Mouse (Mus musculus) hindbrain, embryonic 14.5 days (tissue): ENCODE data around the gene Ubl3. TPM values are rescaled to one million over a fixed set of nuclear protein-coding genes. Genes with fewer than 3 reads are reported as not detected.
A peak's percentile ranks its signal among the peaks of the same experiment; 100 is the strongest.

Experiments
- ATAC-seq: fragments of 200-750 bp; cut with Nextera tagmentation; 2 replicates; pipeline ENCODE4 v1.8.0; 2017; ENCODE audit warnings: moderate number of reproducible peaks, mild to moderate bottlenecking, moderate TSS enrichment, moderate library complexity; ENCODE audit not compliant: low FRiP score
- DNase-seq: peaks from one replicate; pipeline ENCODE4 v3.0.0-alpha.2; 2015; ENCODE audit warnings: low spot score
- H3K27ac ChIP-seq: fragments of 300-500 bp; sonication (generic); 2 replicates; pipeline ENCODE4 v1.5.1; 2014; ENCODE audit warnings: mild to moderate bottlenecking, moderate library complexity
- H3K27me3 ChIP-seq: fragments of 300-500 bp; sonication (generic); 2 replicates; pipeline ENCODE4 v1.6.1; 2014; ENCODE audit warnings: mild to moderate bottlenecking, low read length, mixed read lengths; ENCODE audit not compliant: control insufficient read depth, insufficient read depth
- H3K36me3 ChIP-seq: fragments of 300-500 bp; sonication (generic); replicated peaks from 2 replicates; pipeline ENCODE4 v1.6.1; 2014; ENCODE audit not compliant: control insufficient read depth, insufficient read depth
- H3K4me1 ChIP-seq: fragments of 300-500 bp; sonication (generic); replicated peaks from 2 replicates; pipeline ENCODE4 v1.6.1; 2014; ENCODE audit warnings: antibody characterized with exemption, low read length, mixed read lengths; ENCODE audit not compliant: control insufficient read depth, insufficient read depth
- H3K4me2 ChIP-seq: fragments of 300-500 bp; sonication (generic); replicated peaks from 2 replicates; pipeline ENCODE4 v1.6.1; 2014; ENCODE audit warnings: mild to moderate bottlenecking, moderate library complexity
- H3K4me3 ChIP-seq: fragments of 300-500 bp; sonication (generic); replicated peaks from 2 replicates; pipeline ENCODE4 v1.5.1; 2014; ENCODE audit warnings: mild to moderate bottlenecking, low read length
- H3K9ac ChIP-seq: fragments of 300-500 bp; sonication (generic); 2 replicates; pipeline ENCODE4 v1.6.1; 2014
- H3K9me3 ChIP-seq: fragments of 300-500 bp; sonication (generic); 2 replicates; pipeline ENCODE4 v1.6.1; 2016; ENCODE audit warnings: low read length; ENCODE audit not compliant: control insufficient read depth
- WGBS: fragments of 180-500 bp; shearing (Covaris S2); extraction: QIAGEN DNeasy Blood & Tissue Kit; methylation state at CpG from one replicate; pipeline ENCODE4 v1.1.7; 2014; 5-methylcytosine and 5-hydroxymethylcytosine counted together
- polyA plus RNA-seq: library from polyadenylated mRNA; unstranded; fragments of >200 nt; fragmentation: Nextera tagmentation; extraction: Ambion mirVana; gene quantifications from 2 replicates; pipeline ENCODE4 v1.2.1, GENCODE M21; 2014

Gene Ubl3
- polyA plus RNA-seq, 1 experiment from 2014 or later = 102 TPM

DNA sequence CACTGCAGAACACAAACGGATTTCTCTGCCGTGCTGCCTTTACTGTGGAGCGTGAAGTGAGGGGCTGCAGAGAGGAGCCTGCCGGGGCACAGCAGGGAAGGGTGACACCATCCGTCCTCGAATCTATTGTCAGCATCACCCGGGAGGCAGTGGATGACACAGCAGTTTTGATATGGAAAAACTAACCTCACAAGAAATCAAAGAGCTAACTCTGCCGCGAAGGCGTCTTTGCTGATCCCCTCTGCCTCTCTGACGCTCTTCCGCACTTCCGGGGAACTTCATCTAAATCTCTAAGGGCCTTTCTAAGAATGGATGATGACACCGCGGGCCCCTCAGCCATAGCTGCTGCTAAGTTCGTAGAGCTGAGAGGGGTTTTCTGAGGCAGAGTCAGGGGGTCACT is 2.1 kb upstream of the Ubl3 start:
- WGBS = 2% methylated on average over 16 of the region's 16 CpGs
- no peaks in the 10 kb centered on the region for H3K9me3 ChIP-seq
- peaks cover 21% of the 10 kb centered on the region for H3K4me1 ChIP-seq
- H3K27ac ChIP-seq = no peak overlapping the region
- H3K27me3 ChIP-seq = 0 out of 2 replicates have a peak, but pooled peaks cover 3% of the 10 kb centered on the region
- no peaks in the 10 kb centered on the region for H3K36me3 ChIP-seq
- ATAC-seq = no peak
- DNase-seq = no peak
- peak overlapping the region; percentile 18; the same call in 1 of the 2 replicates for H3K9ac ChIP-seq
- H3K4me2 ChIP-seq = peak overlapping the region; percentile 50
- 0 out of 2 replicates have a peak overlapping the region, but pooled peaks have one; percentile 12 for H3K4me3 ChIP-seq

DNA sequence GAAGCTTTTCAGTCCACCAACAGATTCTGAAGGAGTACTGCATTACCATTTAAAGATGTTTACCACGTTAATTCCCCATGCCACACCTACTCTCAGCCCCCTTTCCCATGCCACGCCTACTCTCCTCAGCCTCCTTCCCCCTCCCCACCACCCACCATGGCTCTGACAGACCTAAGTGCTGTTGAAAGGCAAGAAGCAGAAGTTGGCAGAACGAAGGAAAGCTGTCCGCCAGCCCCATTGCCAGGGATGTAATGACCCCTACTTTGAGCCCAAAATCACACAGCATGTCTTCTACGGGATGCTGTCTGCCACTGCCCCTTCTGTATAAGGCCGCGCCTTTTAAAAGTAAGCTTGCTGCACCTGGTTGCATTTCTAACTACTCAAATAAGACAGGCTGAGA is 1.7 kb upstream of the Ubl3 start:
- DNase-seq = no peak
- 16% methylated on average over 7 of the region's 7 CpGs for WGBS
- no peak overlapping the region for H3K4me3 ChIP-seq
- H3K9ac ChIP-seq = peak overlapping the region; percentile 18; the same call in 1 of the 2 replicates
- H3K27ac ChIP-seq = no peak overlapping the region
- H3K4me1 ChIP-seq = peaks cover 26% of the 10 kb centered on the region
- 0 out of 2 replicates have a peak, but pooled peaks cover 3% of the 10 kb centered on the region for H3K27me3 ChIP-seq
- no peaks in the 10 kb centered on the region for H3K36me3 ChIP-seq
- H3K9me3 ChIP-seq = no peaks in the 10 kb centered on the region
- peak overlapping the region; percentile 50 for H3K4me2 ChIP-seq
- no peak for ATAC-seq

DNA sequence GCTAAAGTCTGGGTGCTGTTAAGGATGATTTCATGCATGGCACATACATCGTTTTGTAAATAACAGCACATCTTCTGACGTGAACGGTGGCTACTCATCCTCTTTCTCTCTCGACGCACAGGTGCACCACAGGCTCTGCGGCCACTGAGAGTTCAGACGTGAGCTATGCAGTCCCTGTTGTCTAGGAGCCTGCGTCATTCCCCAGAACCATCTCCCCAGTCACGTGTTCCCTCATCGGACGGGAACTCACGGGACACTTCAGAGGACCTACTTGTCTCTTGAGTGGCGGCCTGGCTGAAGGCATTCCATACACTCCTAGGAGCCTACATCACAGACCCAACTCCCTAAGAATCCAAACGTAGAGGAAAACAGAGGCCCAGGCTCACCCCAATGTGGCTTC is 1.1 kb upstream of the Ubl3 start:
- Histone ChIP-seq H3K9ac (no peak overlapping the region), H3K36me3 (no peaks in the 10 kb centered on the region), H3K4me3 (no peak overlapping the region), H3K4me1 (peaks cover 30% of the 10 kb centered on the region), H3K4me2 (no peak overlapping the region), H3K27me3 (0 out of 2 replicates have a peak, but pooled peaks cover 3% of the 10 kb centered on the region), H3K9me3 (no peaks in the 10 kb centered on the region), H3K27ac (no peak overlapping the region)
- DNase-seq (no peak), ATAC-seq (no peak)
- WGBS = 28% methylated on average over 14 of the region's 14 CpGs

DNA sequence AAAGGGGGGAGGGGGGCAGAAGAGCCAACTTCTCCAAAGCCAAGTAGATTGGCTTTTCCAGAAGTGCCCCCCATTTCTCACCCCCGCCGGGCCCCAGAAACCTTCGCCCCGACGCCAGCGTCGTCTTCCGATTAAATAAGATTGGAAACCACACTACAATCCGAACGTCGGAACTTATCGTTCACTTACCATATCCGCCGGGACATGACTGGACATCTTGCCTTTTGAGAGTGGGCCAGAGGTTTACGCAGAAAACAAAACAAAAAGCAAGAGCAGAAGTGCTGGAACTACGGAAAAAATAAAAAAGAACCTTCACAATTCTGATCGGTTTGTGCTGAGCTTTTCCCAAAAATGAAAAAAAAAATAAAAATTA is 839 bp downstream of the Ubl3 start:
- Histone ChIP-seq H3K9ac (peak overlapping the region; percentile 80), H3K9me3 (no peaks in the 10 kb centered on the region), H3K4me2 (peak overlapping the region; percentile 90), H3K4me3 (peak overlapping the region; percentile 55), H3K27me3 (0 out of 2 replicates have a peak, but pooled peaks cover 3% of the 10 kb centered on the region), H3K27ac (peak overlapping the region; percentile 95), H3K4me1 (peaks cover 46% of the 10 kb centered on the region), H3K36me3 (no peaks in the 10 kb centered on the region)
- WGBS = 2% methylated on average over 17 of the region's 17 CpGs
- ATAC-seq (no peak), DNase-seq (peak; percentile 50)

DNA sequence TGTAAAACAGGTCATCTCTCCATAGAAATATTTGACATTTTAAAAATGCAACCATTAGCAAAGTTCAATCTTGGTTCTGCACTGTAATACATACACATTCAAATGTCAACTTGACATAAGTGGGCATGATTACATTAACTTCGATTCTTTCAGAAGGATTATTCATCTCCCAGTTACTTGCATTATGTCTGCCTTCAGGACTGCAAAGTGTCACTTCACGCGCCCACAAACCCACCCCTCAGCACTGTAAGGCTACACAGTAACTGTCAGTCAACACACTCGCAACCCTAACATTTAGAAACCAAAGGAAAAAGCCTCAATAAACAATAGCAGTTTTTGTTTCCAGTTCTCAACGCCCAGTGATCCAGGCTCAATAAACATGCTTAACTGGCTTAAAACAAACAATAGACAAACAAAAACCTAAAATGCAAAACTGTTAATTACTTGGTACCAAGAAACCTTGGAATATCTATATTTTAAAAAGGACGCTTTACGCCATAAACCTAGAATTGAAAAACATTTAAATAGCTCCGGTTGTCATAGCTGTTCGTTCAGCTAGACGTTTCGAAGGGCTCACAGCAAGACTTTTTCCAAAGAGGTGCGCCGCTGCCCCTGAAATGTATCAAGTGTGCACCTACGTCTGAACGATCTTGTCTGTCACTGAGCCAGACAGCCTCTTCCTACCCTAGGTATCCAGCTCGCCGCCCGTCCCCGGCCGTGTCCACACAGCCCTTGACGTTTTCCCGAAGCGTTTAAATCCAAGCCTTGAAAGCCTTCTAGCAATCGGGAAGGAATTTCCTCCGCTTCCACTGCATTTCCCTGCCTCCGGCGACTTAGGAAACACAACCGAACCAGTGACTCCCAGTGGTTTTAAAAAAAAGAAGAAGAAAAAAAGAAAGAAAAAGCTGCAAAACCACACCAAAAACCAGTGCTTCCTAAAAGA is 1.5 kb downstream of the Ubl3 start:
- Histone ChIP-seq H3K36me3 (no peaks in the 10 kb centered on the region), H3K27ac (peak overlapping the region; percentile 95), H3K4me1 (peaks cover 48% of the 10 kb centered on the region), H3K9ac (peak overlapping the region; percentile 80), H3K4me3 (peak overlapping the region; percentile 55), H3K4me2 (peak overlapping the region; percentile 90), H3K27me3 (0 out of 2 replicates have a peak, but pooled peaks cover 3% of the 10 kb centered on the region), H3K9me3 (no peaks in the 10 kb centered on the region)
- WGBS = under 1% methylated on average over 28 of the region's 28 CpGs
- ATAC-seq (no peak), DNase-seq (peak; percentile 57)

DNA sequence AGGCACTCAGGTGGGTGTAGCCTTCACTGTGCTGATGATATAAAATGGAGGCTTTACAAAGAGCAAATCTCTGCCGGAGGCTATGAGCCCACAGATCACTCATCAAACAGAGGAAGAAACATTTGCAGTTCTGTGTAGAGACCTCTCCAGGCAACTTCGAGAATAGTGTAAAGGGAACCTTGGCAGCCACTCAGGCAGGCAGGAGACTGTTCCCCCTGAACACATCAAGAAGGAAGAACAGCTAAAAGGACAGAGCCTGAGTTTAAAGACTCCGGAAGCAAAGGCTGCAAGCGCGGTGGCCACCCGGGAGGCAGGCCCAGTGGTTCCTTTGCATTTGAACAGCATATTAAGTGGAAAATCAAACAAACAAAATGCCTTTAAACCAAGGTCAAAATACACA is 2.2 kb downstream of the Ubl3 start:
- DNase-seq (peak; percentile 52), ATAC-seq (no peak)
- H3K36me3 ChIP-seq = no peaks in the 10 kb centered on the region
- H3K9me3 ChIP-seq = no peaks in the 10 kb centered on the region
- H3K9ac ChIP-seq = peak overlapping the region; percentile 80
- 0 out of 2 replicates have a peak, but pooled peaks cover 3% of the 10 kb centered on the region for H3K27me3 ChIP-seq
- H3K4me3 ChIP-seq = peak overlapping the region; percentile 55
- peak overlapping the region; percentile 90 for H3K4me2 ChIP-seq
- WGBS = under 1% methylated on average over 6 of the region's 6 CpGs
- peak overlapping the region; percentile 95; the same call in 1 of the 2 replicates for H3K27ac ChIP-seq
- peaks cover 48% of the 10 kb centered on the region for H3K4me1 ChIP-seq

DNA sequence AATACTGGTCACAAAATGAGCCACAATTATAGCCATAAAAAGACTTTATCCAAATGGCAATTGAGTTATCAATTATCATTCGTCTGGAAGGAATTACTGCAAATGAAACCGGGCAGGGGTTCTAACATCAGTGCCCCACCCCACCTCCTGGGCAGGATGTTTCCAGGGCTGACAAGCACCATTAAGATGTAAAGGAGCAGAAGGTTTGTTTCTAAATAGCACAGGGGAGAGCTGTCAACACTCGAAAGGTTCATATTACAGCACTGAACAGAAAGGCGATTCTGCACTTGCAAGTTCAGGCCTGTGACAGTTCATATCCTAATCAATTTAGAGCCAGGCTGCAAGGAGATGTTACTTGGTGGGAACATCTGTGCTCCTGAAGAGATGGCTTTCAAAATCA is 3.3 kb downstream of the Ubl3 start:
- no peaks in the 10 kb centered on the region for H3K36me3 ChIP-seq
- WGBS = 9% methylated on average over 4 of the region's 4 CpGs
- H3K4me2 ChIP-seq = peak overlapping the region; percentile 90
- peaks cover 39% of the 10 kb centered on the region for H3K4me1 ChIP-seq
- ATAC-seq (no peak), DNase-seq (no peak)
- no peaks in the 10 kb centered on the region for H3K9me3 ChIP-seq
- H3K4me3 ChIP-seq = peak overlapping the region; percentile 55
- H3K27me3 ChIP-seq = 0 out of 2 replicates have a peak, but pooled peaks cover under 1% of the 10 kb centered on the region
- peak overlapping the region; percentile 80; the same call in 1 of the 2 replicates for H3K9ac ChIP-seq
- no peak overlapping the region; the same call in 1 of the 2 replicates for H3K27ac ChIP-seq

DNA sequence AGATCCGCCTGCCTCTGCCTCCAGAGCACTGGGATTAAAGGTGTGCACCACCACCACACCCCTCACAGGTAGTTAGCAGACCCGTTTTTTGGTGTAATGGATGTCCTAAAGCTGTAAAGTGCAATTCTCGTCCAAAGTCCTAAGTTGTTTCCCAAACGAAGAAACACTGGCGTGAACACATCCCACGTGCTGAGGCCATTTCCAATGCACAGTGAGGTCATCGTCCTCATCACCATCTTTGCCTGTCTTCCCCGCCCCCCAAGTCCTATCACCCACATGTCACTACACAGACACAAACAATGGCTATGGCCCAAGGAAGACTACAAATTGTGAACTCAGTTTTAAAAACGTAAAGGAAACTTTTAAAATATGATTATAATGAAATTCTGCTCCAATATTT is 4.0 kb downstream of the Ubl3 start:
- Histone ChIP-seq H3K4me2 (peak overlapping the region; percentile 90), H3K9me3 (no peaks in the 10 kb centered on the region), H3K27me3 (no peaks in the 10 kb centered on the region), H3K4me3 (no peak overlapping the region), H3K27ac (no peak overlapping the region), H3K9ac (peak overlapping the region; percentile 18; the same call in 1 of the 2 replicates), H3K4me1 (peaks cover 35% of the 10 kb centered on the region), H3K36me3 (no peaks in the 10 kb centered on the region)
- DNase-seq (no peak), ATAC-seq (no peak)
- WGBS = 61% methylated on average over 9 of the region's 9 CpGs

DNA sequence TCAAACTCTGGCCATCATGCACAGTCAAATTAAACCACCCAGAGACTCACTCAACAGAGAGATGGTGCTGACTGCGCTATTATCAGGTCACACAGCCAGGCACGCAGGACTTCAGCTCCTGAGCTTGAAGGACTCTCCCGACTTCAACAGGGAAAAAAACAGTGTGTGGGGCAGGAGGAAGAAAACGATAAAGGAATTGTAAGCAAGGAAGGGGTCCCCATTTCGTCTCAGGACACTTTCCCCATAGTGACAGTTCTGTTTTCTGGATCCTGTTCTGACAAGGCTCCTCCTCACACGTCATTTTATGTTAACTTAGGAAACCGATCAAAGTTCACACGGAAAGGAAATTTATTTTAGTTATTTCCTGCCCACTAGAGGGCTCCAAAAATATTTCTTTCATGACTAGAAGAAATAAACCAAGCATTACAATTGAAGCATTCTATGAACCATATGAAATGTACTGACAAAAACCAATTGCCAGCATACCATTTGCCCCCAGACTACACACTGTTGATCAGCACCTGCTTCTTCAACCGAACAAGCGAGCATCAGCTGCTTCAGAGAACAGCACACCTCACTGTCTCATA is 4.6 kb downstream of the Ubl3 start:
- Histone ChIP-seq H3K36me3 (no peaks in the 10 kb centered on the region), H3K9me3 (no peaks in the 10 kb centered on the region), H3K9ac (peak overlapping the region; percentile 18; the same call in 1 of the 2 replicates), H3K4me3 (no peak overlapping the region), H3K4me2 (peak overlapping the region; percentile 90), H3K4me1 (peaks cover 35% of the 10 kb centered on the region), H3K27me3 (no peaks in the 10 kb centered on the region), H3K27ac (no peak overlapping the region)
- ATAC-seq = no peak
- peak; percentile 75 for DNase-seq
- WGBS = 43% methylated on average over 10 of the region's 10 CpGs
